Mouse (Mus musculus) liver, adult 2 months (tissue): Measurements from ENCODE around the gene Ak9.

Experiments used
- CTCF ChIP-seq: fragments of 200-500 bp; IDR thresholded peaks from 2 replicates; pipeline ENCODE4 v1.5.1; 2011; ENCODE audit warnings: low read depth, low read length, control low read depth
- POLR2A ChIP-seq: fragments of 200-500 bp; IDR thresholded peaks from 2 replicates; pipeline ENCODE4 v1.6.1; 2011; ENCODE audit warnings: low read length, control low read depth; ENCODE audit not compliant: insufficient read depth; ENCODE audit errors: extremely low read depth

DNA sequence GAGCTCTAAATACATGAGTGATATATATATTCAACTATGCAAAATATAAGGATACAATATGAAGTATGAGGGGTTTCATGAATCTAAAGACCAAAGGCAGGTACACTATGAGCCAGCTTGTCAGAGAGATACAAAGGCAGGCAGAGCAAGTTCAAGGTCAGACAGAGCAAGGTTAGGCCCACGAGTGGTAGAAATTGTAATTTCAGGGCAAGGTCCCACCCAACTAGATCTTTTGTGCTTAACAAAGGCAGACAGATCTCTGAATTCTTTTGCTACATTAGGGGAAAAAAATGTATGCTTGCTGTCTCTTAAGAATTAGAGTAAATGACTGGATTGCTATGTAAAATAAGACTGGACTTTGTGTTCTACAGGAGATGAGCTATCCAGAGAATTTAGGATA, 3.6 kb upstream of the Ak9 start:
- no peak for TF ChIP-seq POLR2A
- TF ChIP-seq CTCF: no peak
